Mouse (Mus musculus): ENCODE measurements at regions not wholly inside any gene's neighbourhood (a gene's known extent, or its start where the extent isn't known, plus 50 kb on each side); places are given as distances from the start of the nearest gene placed in this dataset.

GRCm38 (mm10) chr2:15450092-15450831 is 76.0 kb upstream of the Malrd1 start:
- no peak for DNase-seq (ENCODE audit: low spot score in 2 of 2)

- peak in 1 of 2 experiments; percentile 3 for DNase-seq (ENCODE audit: low spot score in 2 of 2)
Measured at GRCm38 (mm10) chr2:15451759-15452158, 74.5 kb upstream of the Malrd1 start.

- no peak for DNase-seq (ENCODE audit: low spot score in 2 of 2)
Measured at GRCm38 (mm10) chr2:15469399-15469798, 56.9 kb upstream of the Malrd1 start.

All from left cerebral cortex, adult 18-20 months (tissue).